Mouse (Mus musculus): Measurements from ENCODE around the gene Map9. TPM values are rescaled to one million over a fixed set of nuclear protein-coding genes. Genes with fewer than 3 reads are reported as not detected.

The Map9 gene
- polyA plus RNA-seq, 1 experiment from 2014 or later = 32.1 TPM

- Histone ChIP-seq H3K4me3 (no peak overlapping the region), H3K27ac (replicated peaks) (no peak overlapping the region), H3K27me3 (no peaks in the 10 kb centered on the region), H3K36me3 (peaks cover 40% of the 10 kb centered on the region), H3K4me2 (no peak overlapping the region), H3K9ac (no peak overlapping the region), H3K9me3 (no peaks in the 10 kb centered on the region), H3K4me1 (replicated peaks) (peaks cover 3% of the 10 kb centered on the region; the same call in 1 of the 2 replicates)
- WGBS = 88% methylated on average over 8 of the region's 8 CpGs
- ATAC-seq (ENCODE audit: low read depth) = no peak
Observed at GRCm38 (mm10) chr3:82364505-82364904, 6.7 kb downstream of the Map9 start.

DNA sequence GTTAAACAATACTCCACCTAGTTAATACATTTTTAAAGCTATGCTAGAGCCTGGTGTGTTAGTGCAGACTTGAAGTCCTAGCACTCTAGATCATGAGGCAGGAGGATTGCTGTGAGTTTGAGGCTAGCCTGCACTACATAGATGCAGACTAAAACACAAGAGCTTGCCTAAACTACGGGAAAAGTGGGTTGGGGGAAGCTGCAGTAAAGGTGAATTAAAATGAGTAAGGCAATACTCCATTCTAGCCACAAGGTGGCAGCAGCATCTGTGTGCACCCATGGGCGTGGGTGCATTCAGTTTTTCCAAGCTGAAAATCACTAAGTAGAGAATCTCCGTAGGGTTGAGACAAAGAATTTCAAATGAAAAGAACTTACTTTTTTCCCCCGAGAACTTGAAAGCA is 7.1 kb downstream of the Map9 start:
- WGBS = 34% methylated on average over 4 of the region's 4 CpGs
- Histone ChIP-seq H3K4me1 (replicated peaks) (peaks cover 3% of the 10 kb centered on the region; the same call in 1 of the 2 replicates), H3K4me2 (no peak overlapping the region), H3K4me3 (no peak overlapping the region), H3K27me3 (no peaks in the 10 kb centered on the region), H3K9me3 (no peaks in the 10 kb centered on the region), H3K9ac (no peak overlapping the region), H3K36me3 (peaks cover 45% of the 10 kb centered on the region), H3K27ac (replicated peaks) (no peak overlapping the region)
- no peak for ATAC-seq (ENCODE audit: low read depth)

DNA sequence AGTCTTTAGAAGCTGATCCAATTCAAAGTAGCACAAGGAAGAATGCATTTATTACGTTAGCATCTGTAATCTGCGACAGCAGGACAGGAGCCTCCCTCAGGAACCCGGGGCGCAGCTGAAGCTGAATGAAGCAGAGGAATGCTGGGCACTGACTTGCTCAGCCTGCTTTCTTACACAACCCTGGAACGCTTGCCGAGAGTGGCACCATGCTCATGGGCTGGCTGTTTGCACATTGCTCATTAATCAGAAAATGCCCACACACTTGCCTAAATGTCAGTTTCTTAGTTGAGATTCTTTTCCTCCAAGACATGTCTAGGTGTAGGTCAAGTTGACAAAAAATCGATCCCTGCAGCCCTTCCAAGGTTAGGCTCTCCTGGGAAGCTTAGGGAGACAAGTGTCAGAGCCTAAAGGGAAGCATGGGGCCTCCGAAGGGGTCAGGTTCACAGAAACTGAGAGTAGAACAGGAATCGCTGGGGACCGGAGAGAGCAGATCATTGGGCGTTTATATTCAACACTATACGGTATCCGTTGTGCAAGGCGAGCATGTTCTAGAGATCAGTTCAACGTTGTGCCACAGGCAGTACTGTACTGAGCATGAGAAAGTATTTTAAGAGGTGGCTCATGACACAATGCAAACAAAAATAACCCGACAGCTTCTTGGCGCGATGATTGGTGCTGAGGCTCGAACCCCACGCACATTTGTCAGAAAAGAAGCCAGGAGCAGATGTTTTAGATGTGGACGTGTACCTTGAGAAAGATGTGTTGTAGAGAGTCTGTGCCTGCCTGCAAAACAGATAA is 11.4 kb downstream of the Map9 start:
- H3K27me3 ChIP-seq = no peaks in the 10 kb centered on the region
- H3K9ac ChIP-seq = no peak overlapping the region
- no peak overlapping the region for H3K27ac ChIP-seq (replicated peaks)
- no peak for ATAC-seq (ENCODE audit: low read depth)
- H3K9me3 ChIP-seq = no peaks in the 10 kb centered on the region
- H3K4me3 ChIP-seq = no peak overlapping the region
- H3K4me1 ChIP-seq (replicated peaks) = no peaks in the 10 kb centered on the region; the same call in 1 of the 2 replicates
- WGBS = 84% methylated on average over 21 of the region's 21 CpGs
- H3K36me3 ChIP-seq = peaks cover 56% of the 10 kb centered on the region
- H3K4me2 ChIP-seq = no peak overlapping the region

- Histone ChIP-seq H3K27ac (replicated peaks) (no peak overlapping the region), H3K4me2 (no peak overlapping the region), H3K4me1 (replicated peaks) (no peaks in the 10 kb centered on the region; the same call in 1 of the 2 replicates), H3K4me3 (no peak overlapping the region), H3K36me3 (peaks cover 65% of the 10 kb centered on the region), H3K27me3 (no peaks in the 10 kb centered on the region), H3K9me3 (no peaks in the 10 kb centered on the region), H3K9ac (no peak overlapping the region)
- no peak for ATAC-seq (ENCODE audit: low read depth)
- 88% methylated on average over 10 of the region's 10 CpGs for WGBS
Observed at GRCm38 (mm10) chr3:82370439-82371011, 12.7 kb downstream of the Map9 start.

DNA sequence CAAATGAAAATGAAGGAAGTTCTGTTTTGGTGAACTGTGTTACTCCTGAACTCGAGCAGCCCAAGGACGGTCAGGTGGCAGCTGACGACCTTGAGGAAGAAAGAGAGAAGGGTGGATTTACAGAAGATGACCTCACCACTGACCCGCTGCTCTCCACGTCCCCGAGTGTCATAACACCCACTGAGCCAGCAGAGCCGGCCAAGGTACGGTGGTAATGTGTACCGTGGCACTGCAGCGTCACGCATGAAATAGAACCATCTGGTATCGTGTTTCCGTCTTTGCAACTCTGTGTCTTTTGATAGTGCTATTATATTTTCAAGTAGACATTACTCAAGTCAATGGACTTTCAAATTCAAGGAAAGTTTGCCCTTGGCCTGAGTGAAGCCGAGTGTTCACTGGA is 19.1 kb downstream of the Map9 start:
- 84% methylated on average over 14 of the region's 14 CpGs for whole genome bisulfite sequencing
- Histone ChIP-seq H3K9me3 (no peaks in the 10 kb centered on the region), H3K27me3 (no peaks in the 10 kb centered on the region), H3K4me1 (replicated peaks) (no peaks in the 10 kb centered on the region), H3K36me3 (peaks cover 86% of the 10 kb centered on the region), H3K4me2 (no peak overlapping the region), H3K9ac (no peak overlapping the region), H3K27ac (replicated peaks) (no peak overlapping the region), H3K4me3 (no peak overlapping the region)
- ATAC-seq (ENCODE audit: low read depth) = no peak

DNA sequence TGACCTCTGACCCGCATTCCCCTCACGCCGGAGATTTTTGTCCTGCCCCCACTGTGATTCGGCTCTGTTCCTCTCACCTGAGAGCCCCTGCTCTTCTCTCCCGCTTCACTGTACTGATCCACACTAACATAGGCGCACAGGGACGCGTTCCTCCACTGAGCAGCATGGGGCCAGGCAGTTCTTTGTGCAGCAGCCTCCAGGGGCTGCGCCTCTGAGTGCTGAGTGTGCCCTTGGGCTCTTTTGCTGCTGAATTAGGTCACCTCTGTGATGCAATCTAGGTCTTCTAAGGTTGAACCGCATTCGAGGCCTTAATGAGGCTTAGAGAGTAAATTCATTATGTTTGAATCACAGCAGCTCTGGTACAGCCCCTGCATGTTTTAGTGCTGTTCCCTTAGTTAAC is 24.5 kb downstream of the Map9 start:
- ATAC-seq (ENCODE audit: low read depth) = no peak
- H3K36me3 ChIP-seq = peaks cover 76% of the 10 kb centered on the region
- no peaks in the 10 kb centered on the region for H3K27me3 ChIP-seq
- no peaks in the 10 kb centered on the region for H3K9me3 ChIP-seq
- H3K9ac ChIP-seq = no peak overlapping the region
- H3K27ac ChIP-seq (replicated peaks) = no peak overlapping the region
- H3K4me1 ChIP-seq (replicated peaks) = no peaks in the 10 kb centered on the region
- WGBS = 76% methylated on average over 11 of the region's 11 CpGs
- no peak overlapping the region for H3K4me3 ChIP-seq
- H3K4me2 ChIP-seq = no peak overlapping the region

DNA sequence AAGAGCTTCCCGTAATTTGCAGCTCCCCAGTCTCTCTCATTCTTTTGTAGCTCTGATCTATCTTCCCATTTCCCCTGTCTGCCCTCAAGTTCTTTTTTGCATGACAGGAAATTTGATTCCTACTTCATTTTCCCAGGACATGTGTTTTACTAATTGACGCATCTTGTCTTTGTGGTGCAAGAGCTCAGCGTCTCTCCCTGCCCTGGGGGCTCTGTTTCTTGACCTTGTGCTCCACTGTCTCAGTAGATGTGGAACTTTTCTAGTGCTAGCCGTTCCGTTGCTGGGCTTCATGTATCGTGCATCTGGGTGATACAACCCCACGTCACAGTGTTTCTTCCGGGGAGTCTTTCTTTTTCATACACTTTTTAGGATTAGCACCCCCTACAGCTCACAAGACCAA is 27.2 kb downstream of the Map9 start:
- H3K27ac ChIP-seq (replicated peaks) = no peak overlapping the region
- H3K4me1 ChIP-seq (replicated peaks) = no peaks in the 10 kb centered on the region
- 85% methylated on average over 8 of the region's 8 CpGs for WGBS
- H3K4me2 ChIP-seq = no peak overlapping the region
- H3K9me3 ChIP-seq = no peaks in the 10 kb centered on the region
- no peaks in the 10 kb centered on the region for H3K27me3 ChIP-seq
- peaks cover 67% of the 10 kb centered on the region for H3K36me3 ChIP-seq
- no peak for ATAC-seq (ENCODE audit: low read depth)
- H3K4me3 ChIP-seq = no peak overlapping the region
- no peak overlapping the region for H3K9ac ChIP-seq

DNA sequence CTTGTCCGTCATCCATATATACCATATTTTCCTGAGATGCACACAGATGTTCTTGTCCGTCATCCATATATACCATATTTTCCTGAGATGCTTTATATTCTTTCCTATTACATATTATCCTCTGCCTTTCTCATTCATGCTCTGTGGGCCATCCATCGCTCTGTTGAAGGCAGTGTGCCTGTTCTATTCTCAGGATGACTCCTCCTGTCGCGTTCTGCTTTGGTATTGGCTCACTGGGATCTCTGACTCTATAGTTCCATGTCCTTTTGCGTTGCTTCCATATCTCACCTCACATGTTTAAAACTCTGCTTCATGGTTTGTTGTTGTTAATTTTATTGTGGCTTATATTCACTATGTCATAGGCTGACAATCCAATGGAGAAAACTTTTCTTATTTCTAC is 48.0 kb downstream of the Map9 start:
- no peak overlapping the region for H3K4me3 ChIP-seq
- no peak overlapping the region for H3K4me2 ChIP-seq
- no peaks in the 10 kb centered on the region for H3K27me3 ChIP-seq
- no peaks in the 10 kb centered on the region for H3K36me3 ChIP-seq
- H3K9me3 ChIP-seq = no peaks in the 10 kb centered on the region
- no peak for ATAC-seq (ENCODE audit: low read depth)
- H3K27ac ChIP-seq (replicated peaks) = no peak overlapping the region
- WGBS = 88% methylated on average over 6 of the region's 6 CpGs
- no peak overlapping the region for H3K9ac ChIP-seq
- H3K4me1 ChIP-seq (replicated peaks) = no peaks in the 10 kb centered on the region

- no peak for ATAC-seq (ENCODE audit: low read depth)
- H3K9ac ChIP-seq = no peak overlapping the region
- H3K27ac ChIP-seq (replicated peaks) = no peak overlapping the region
Observed at GRCm38 (mm10) chr3:82406336-82406735, 48.5 kb downstream of the Map9 start.

GRCm38 (mm10) chr3:82407432-82407831 is 49.6 kb downstream of the Map9 start:
- H3K4me2 ChIP-seq = no peak overlapping the region
- no peak overlapping the region for H3K9ac ChIP-seq
- WGBS = 74% methylated on average over 2 of the region's 2 CpGs
- no peaks in the 10 kb centered on the region for H3K9me3 ChIP-seq
- ATAC-seq (ENCODE audit: low read depth) = no peak
- H3K27me3 ChIP-seq = no peaks in the 10 kb centered on the region
- H3K27ac ChIP-seq (replicated peaks) = no peak overlapping the region
- no peak overlapping the region for H3K4me3 ChIP-seq
- no peaks in the 10 kb centered on the region for H3K36me3 ChIP-seq
- H3K4me1 ChIP-seq (replicated peaks) = no peaks in the 10 kb centered on the region

More at GRCm38 (mm10) chr3:82406336-82406735, 48.5 kb downstream of the Map9 start:
- Histone ChIP-seq H3K36me3 (no peaks in the 10 kb centered on the region), H3K4me3 (no peak overlapping the region), H3K9me3 (no peaks in the 10 kb centered on the region), H3K4me2 (no peak overlapping the region), H3K27me3 (no peaks in the 10 kb centered on the region), H3K4me1 (replicated peaks) (no peaks in the 10 kb centered on the region)
- WGBS = 75% methylated on average over 3 of the region's 3 CpGs

DNA sequence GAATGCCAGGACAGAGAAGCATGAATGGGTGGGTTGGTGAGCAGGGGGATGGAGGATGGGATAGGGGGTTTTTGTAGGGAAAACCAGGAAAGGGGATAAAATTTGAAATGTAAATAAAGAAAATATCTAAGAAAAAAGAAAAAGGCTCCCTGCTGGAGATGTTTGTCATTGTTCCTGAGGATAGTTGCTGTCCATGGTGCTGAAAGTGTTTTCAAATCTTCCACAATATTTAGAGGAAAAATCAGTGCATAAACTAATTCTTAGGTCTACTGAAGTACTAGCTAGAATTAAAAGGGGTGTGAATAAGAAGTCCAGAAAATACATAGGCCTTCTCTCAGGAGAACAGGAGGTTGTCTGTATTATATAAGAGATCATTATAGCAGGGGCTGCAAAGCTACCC is 54.6 kb downstream of the Map9 start:
- Histone ChIP-seq H3K9me3 (no peaks in the 10 kb centered on the region), H3K4me1 (replicated peaks) (no peaks in the 10 kb centered on the region), H3K36me3 (no peaks in the 10 kb centered on the region), H3K4me2 (no peak overlapping the region), H3K27me3 (no peaks in the 10 kb centered on the region), H3K4me3 (no peak overlapping the region), H3K9ac (no peak overlapping the region), H3K27ac (replicated peaks) (no peak overlapping the region)
- ATAC-seq (ENCODE audit: low read depth) = no peak

GRCm38 (mm10) chr3:82417958-82418357 is 60.1 kb downstream of the Map9 start:
- WGBS = 94% methylated on average over 3 of the region's 3 CpGs
- no peak overlapping the region for H3K4me3 ChIP-seq
- no peak overlapping the region for H3K4me2 ChIP-seq
- no peaks in the 10 kb centered on the region for H3K4me1 ChIP-seq (replicated peaks)
- no peak for ATAC-seq (ENCODE audit: low read depth)
- no peak overlapping the region for H3K9ac ChIP-seq
- H3K27ac ChIP-seq (replicated peaks) = no peak overlapping the region
- no peaks in the 10 kb centered on the region for H3K36me3 ChIP-seq
- H3K27me3 ChIP-seq = no peaks in the 10 kb centered on the region
- H3K9me3 ChIP-seq = no peaks in the 10 kb centered on the region

- Histone ChIP-seq H3K9me3 (no peaks in the 10 kb centered on the region), H3K4me2 (no peak overlapping the region), H3K27ac (replicated peaks) (no peak overlapping the region), H3K4me3 (no peak overlapping the region), H3K36me3 (no peaks in the 10 kb centered on the region), H3K4me1 (replicated peaks) (no peaks in the 10 kb centered on the region), H3K27me3 (no peaks in the 10 kb centered on the region), H3K9ac (no peak overlapping the region)
- 79% methylated on average over 8 of the region's 8 CpGs for WGBS
- ATAC-seq (ENCODE audit: low read depth) = no peak
Observed at GRCm38 (mm10) chr3:82435351-82435750, 77.5 kb downstream of the Map9 start.
